Mouse (Mus musculus): ENCODE measurements at regions not wholly inside any gene's neighbourhood (a gene's known extent, or its start where the extent isn't known, plus 50 kb on each side); places are given as distances from the start of the nearest gene placed in this dataset.

GRCm38 (mm10) chr14:46706462-46706861 lies 53.9 kb upstream of the Cdkn3 start:
- DNase-seq (ENCODE audit: low spot score in 2 of 2), result no peak

GRCm38 (mm10) chr14:46704316-46704751 lies 56.0 kb upstream of the Cdkn3 start:
- DNase-seq (ENCODE audit: low spot score in 2 of 2), result peak; percentile 76 to 85

- peak; percentile 13 to 29 for DNase-seq (ENCODE audit: low spot score in 2 of 2)
Measured at GRCm38 (mm10) chr14:46702669-46703435, 57.5 kb upstream of the Cdkn3 start.

GRCm38 (mm10) chr14:46692571-46692970 lies 67.8 kb upstream of the Cdkn3 start:
- DNase-seq (ENCODE audit: low spot score in 2 of 2), result no peak

GRCm38 (mm10) chr14:46692067-46692466 lies 68.3 kb upstream of the Cdkn3 start:
- no peak for DNase-seq (ENCODE audit: low spot score in 2 of 2)

- DNase-seq (ENCODE audit: low spot score in 2 of 2), result no peak
Measured at GRCm38 (mm10) chr14:46682728-46683127, 77.6 kb upstream of the Cdkn3 start.

GRCm38 (mm10) chr14:46678935-46679334 lies 81.4 kb upstream of the Cdkn3 start:
- DNase-seq (ENCODE audit: low spot score in 2 of 2), result no peak

- no peak for DNase-seq (ENCODE audit: low spot score in 2 of 2)
Measured at GRCm38 (mm10) chr14:46671482-46672225, 88.7 kb upstream of the Cdkn3 start.

GRCm38 (mm10) chr14:46671062-46671461 lies 89.3 kb upstream of the Cdkn3 start:
- no peak for DNase-seq (ENCODE audit: low spot score in 2 of 2)

- DNase-seq (ENCODE audit: low spot score in 2 of 2), result peak in 1 of 2 experiments; percentile 17
Measured at GRCm38 (mm10) chr14:46670221-46671046, 89.9 kb upstream of the Cdkn3 start.

- DNase-seq (ENCODE audit: low spot score in 2 of 2), result no peak
Measured at GRCm38 (mm10) chr14:46668275-46668674, 92.1 kb upstream of the Cdkn3 start.

GRCm38 (mm10) chr14:46664305-46664704 lies 96.0 kb upstream of the Cdkn3 start:
- no peak for DNase-seq (ENCODE audit: low spot score in 2 of 2)

- DNase-seq (ENCODE audit: low spot score in 2 of 2), result no peak
Measured at GRCm38 (mm10) chr14:46663529-46663928, 96.8 kb upstream of the Cdkn3 start.

GRCm38 (mm10) chr14:46661792-46662545 lies 98.4 kb upstream of the Cdkn3 start:
- DNase-seq (ENCODE audit: low spot score in 2 of 2), result no peak

- no peak for DNase-seq (ENCODE audit: low spot score in 2 of 2)
Measured at GRCm38 (mm10) chr14:46661118-46661791, 99.1 kb upstream of the Cdkn3 start.

- no peak for DNase-seq (ENCODE audit: low spot score in 2 of 2)
Measured at GRCm38 (mm10) chr14:46659365-46659764, 101.0 kb upstream of the Cdkn3 start.

GRCm38 (mm10) chr14:46656249-46656648 lies 104.1 kb upstream of the Cdkn3 start:
- DNase-seq (ENCODE audit: low spot score in 2 of 2), result no peak

GRCm38 (mm10) chr14:46647319-46647974 lies 112.9 kb upstream of the Cdkn3 start:
- no peak for DNase-seq (ENCODE audit: low spot score in 2 of 2)

- no peak for DNase-seq (ENCODE audit: low spot score in 2 of 2)
Measured at GRCm38 (mm10) chr14:46646673-46647318, 113.5 kb upstream of the Cdkn3 start.
